Mouse (Mus musculus) liver, adult 2 months (tissue): Measurements from ENCODE around the gene Sf3b4. TPM values are rescaled to one million over a fixed set of nuclear protein-coding genes. Genes with fewer than 3 reads are reported as not detected.

Source experiments
- DNase-seq: peaks from one replicate; pipeline ENCODE4 v3.0.0-alpha.2; 2011; ENCODE audit warnings: low read depth, low spot score; ENCODE audit errors: extremely low read depth
- H3K27ac ChIP-seq: fragments of 200-500 bp; replicated peaks from 2 replicates; pipeline ENCODE4 v1.5.1; 2012; ENCODE audit warnings: low read depth, mild to moderate bottlenecking, control low read depth, inconsistent platforms, low read length; ENCODE audit not compliant: insufficient read depth
- H3K27me3 ChIP-seq: fragments of 200-500 bp; 2 replicates; pipeline ENCODE4 v1.6.1; 2012; ENCODE audit warnings: mild to moderate bottlenecking, moderate library complexity, low read length, inconsistent platforms; ENCODE audit not compliant: control insufficient read depth, insufficient read depth
- H3K36me3 ChIP-seq: fragments of 200-500 bp; 2 replicates; pipeline ENCODE4 v1.6.1; 2012; ENCODE audit warnings: low read length, inconsistent platforms; ENCODE audit not compliant: control insufficient read depth, insufficient read depth
- H3K4me1 ChIP-seq: fragments of 200-500 bp; 2 replicates; pipeline ENCODE4 v1.6.1; 2011; ENCODE audit warnings: low read length; ENCODE audit not compliant: control insufficient read depth, insufficient read depth
- H3K4me3 ChIP-seq: fragments of 200-500 bp; 2 replicates; pipeline ENCODE4 v1.5.1; 2011; ENCODE audit warnings: low read depth, mild to moderate bottlenecking, control low read depth, low read length, moderate library complexity; ENCODE audit not compliant: insufficient read depth
- H3K79me2 ChIP-seq: fragments of 200-500 bp; 2 replicates; pipeline ENCODE4 v1.6.1; 2012; ENCODE audit warnings: inconsistent platforms, mild to moderate bottlenecking, low read length, moderate library complexity; ENCODE audit not compliant: control insufficient read depth, insufficient read depth
- H3K9ac ChIP-seq: fragments of 200-500 bp; 2 replicates; pipeline ENCODE4 v1.6.1; 2012; ENCODE audit warnings: low read depth, mild to moderate bottlenecking, control low read depth, inconsistent platforms, low read length
- CTCF ChIP-seq: fragments of 200-500 bp; IDR thresholded peaks from 2 replicates; pipeline ENCODE4 v1.5.1; 2011; ENCODE audit warnings: low read depth, low read length, control low read depth
- POLR2A ChIP-seq: fragments of 200-500 bp; IDR thresholded peaks from 2 replicates; pipeline ENCODE4 v1.6.1; 2011; ENCODE audit warnings: low read length, control low read depth; ENCODE audit not compliant: insufficient read depth; ENCODE audit errors: extremely low read depth
- WGBS: fragments of 180-500 bp; shearing (Covaris S2); methylation state at CpG from one replicate; pipeline ENCODE4 v1.1.7; 2018; 5-methylcytosine and 5-hydroxymethylcytosine counted together
- polyA plus RNA-seq: library from polyadenylated mRNA; depleted of rRNA; stranded (reverse); fragments of >200 nt; gene quantifications from 2 replicates; pipeline ENCODE4 v1.2.3, GENCODE M21; 2012; rRNA removed
- total RNA-seq: library from RNA; depleted of rRNA; stranded (reverse); fragments of >200 nt; gene quantifications from 2 replicates; pipeline ENCODE4 v1.2.3, GENCODE M21; 2014; rRNA removed

Sf3b4 gene
- total and polyA plus RNA-seq, 2 experiments: 2.7 to 29.7 TPM

DNA sequence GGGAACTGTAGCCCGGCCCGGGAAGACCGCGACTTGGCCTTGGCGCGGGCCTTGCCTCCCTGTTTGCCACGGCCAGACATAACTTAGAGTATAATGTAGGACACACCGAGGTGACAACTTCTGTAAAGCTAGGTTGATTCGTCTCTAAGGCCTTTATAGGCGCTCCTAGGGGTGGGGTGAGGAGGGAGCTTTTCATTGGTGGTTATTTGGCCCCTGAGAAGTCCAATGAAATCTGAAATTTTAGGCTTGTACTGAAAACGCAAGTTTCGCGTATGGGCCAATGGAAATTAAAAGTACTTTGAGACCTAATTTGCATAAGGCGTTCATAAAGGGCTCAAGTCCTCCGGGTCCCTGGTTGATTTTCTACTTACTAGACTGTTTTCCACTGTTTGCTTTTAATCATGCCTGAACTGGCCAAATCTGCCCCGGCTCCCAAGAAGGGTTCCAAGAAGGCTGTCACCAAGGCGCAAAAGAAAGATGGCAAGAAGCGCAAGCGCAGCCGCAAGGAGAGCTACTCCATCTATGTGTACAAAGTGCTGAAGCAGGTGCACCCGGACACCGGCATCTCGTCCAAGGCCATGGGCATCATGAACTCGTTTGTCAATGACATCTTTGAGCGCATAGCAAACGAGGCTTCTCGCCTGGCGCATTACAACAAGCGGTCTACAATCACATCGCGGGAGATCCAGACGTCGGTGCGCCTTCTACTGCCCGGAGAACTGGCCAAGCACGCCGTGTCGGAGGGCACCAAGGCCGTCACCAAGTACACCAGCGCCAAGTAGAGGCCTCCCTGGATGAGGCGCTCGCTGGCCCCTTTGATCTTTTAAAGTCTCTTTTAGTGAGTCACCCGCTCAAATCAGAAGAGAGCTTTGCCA lies 48.9 kb downstream of the Sf3b4 start, which contains the start of the genes Hist2h2ac and Hist2h2be:
Gene Hist2h2ac (minus strand): TSS at position 116 of the 875 bp plus-strand sequence.
Gene Hist2h2be (plus strand): TSS at position 355 of the 875 bp plus-strand sequence.
- Histone ChIP-seq H3K4me1 (peaks cover 9% of the 10 kb centered on the region), H3K9ac (peak within 1 kb of the TSS; percentile 93), H3K36me3 (no peaks in the 10 kb centered on the region), H3K4me3 (peak within 1 kb of the TSS; percentile 85), H3K79me2 (no peaks in the 10 kb centered on the region), H3K27me3 (no peaks in the 10 kb centered on the region), H3K27ac (peak within 1 kb of the TSS; percentile 97)
- TF ChIP-seq CTCF (no peak), POLR2A (peak; percentile 89)
- WGBS: under 1% methylated on average over 43 of the region's 43 CpGs
- DNase-seq: peak; percentile 99

DNA sequence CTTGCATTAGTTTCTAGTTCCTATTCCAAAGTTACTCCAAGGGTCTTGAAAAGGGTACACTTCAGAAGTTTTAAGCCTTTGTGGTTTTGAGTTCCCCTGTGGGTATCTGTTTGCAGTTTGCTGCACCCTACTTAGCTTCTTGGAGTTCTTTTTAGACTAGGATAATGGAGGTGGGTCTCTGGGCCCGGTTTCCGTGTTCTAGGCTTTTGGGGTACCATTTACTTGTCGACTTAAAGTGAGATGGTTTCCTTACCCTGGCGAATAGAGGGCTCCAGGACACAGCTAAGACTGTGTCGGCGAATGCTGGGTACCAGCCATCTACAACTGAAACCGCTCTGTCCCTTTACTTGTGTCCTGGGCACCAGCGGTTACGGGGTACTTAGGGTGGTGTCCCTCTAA lies 49.5 kb downstream of the Sf3b4 start:
- Histone ChIP-seq H3K79me2 (no peaks in the 10 kb centered on the region), H3K4me3 (peak overlapping the region; percentile 53), H3K27me3 (no peaks in the 10 kb centered on the region), H3K9ac (peak overlapping the region; percentile 62), H3K36me3 (no peaks in the 10 kb centered on the region), H3K27ac (peak overlapping the region; percentile 75), H3K4me1 (peaks cover 9% of the 10 kb centered on the region)
- 19% methylated on average over 9 of the region's 9 CpGs for WGBS
- TF ChIP-seq CTCF (no peak), POLR2A (no peak)
- no peak for DNase-seq

DNA sequence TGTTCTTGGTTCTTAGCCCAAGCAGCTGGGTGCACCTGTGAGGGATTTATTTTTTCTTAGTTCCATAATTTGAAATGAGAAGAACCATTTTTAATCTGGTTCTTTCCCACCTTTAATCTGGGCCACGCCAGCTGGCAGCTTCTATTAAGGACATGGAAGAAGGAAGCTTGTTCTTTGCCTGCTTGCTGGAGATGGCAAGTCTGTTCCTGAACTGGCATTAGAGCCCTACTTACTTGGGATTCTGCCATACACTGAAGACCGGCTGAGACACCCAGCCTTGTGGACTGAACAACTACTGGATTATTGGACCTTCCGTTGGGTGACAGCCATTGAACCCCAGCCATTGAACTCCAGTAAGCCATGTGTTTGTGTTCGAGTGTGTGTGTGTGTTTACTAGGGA lies 50.6 kb downstream of the Sf3b4 start:
- no peaks in the 10 kb centered on the region for H3K79me2 ChIP-seq
- H3K9ac ChIP-seq: no peak overlapping the region
- TF ChIP-seq POLR2A: no peak
- no peak for TF ChIP-seq CTCF
- no peak for DNase-seq
- H3K36me3 ChIP-seq: no peaks in the 10 kb centered on the region
- no peak overlapping the region for H3K27ac ChIP-seq
- H3K27me3 ChIP-seq: no peaks in the 10 kb centered on the region
- 42% methylated on average over 4 of the region's 4 CpGs for WGBS
- no peak overlapping the region for H3K4me3 ChIP-seq
- H3K4me1 ChIP-seq: peaks cover 9% of the 10 kb centered on the region

DNA sequence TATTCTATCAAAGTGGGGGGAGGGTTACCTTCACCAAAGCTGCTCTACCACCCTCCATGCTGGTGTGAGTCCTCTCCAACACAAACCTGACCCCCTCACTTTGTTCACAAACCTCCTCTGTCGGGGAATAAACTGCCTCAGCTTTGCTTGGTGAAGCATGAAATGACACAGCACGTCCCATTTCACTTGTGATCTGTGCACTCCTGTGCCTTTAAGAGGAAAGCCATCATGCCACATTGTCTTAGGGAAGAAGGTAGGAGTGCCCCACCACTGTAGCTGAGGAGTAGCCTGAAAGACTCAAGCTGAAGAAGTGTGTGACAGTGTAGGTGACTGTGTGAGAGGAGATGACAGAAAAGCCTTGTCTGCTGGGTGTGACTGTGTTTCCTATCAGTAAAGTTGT lies 53.3 kb downstream of the Sf3b4 start:
- no peaks in the 10 kb centered on the region for H3K36me3 ChIP-seq
- peaks cover 6% of the 10 kb centered on the region; the same call in 1 of the 2 replicates for H3K4me1 ChIP-seq
- TF ChIP-seq CTCF (no peak), POLR2A (no peak)
- H3K4me3 ChIP-seq: no peak overlapping the region
- H3K27me3 ChIP-seq: no peaks in the 10 kb centered on the region
- WGBS: 76% methylated on average over 2 of the region's 2 CpGs
- no peak overlapping the region for H3K9ac ChIP-seq
- no peaks in the 10 kb centered on the region for H3K79me2 ChIP-seq
- DNase-seq: no peak
- no peak overlapping the region for H3K27ac ChIP-seq

Other genes starting within 250 kb of the Sf3b4 start
- 8.5 and 11.7 TPM in 2 replicates for gene Anp32e, start 243.1 kb upstream of the Sf3b4 start, total RNA-seq
- 3.7 and 3.8 TPM in 2 replicates for gene Anp32e, start 243.1 kb upstream of the Sf3b4 start, polyA plus RNA-seq
- gene Plekho1, start 176.3 kb upstream of the Sf3b4 start, total RNA-seq: 5.2 and 6.8 TPM in 2 replicates
- 4.6 and 8.0 TPM in 2 replicates for gene Plekho1, start 176.3 kb upstream of the Sf3b4 start, polyA plus RNA-seq
- gene Vps45, start 113.9 kb upstream of the Sf3b4 start, total RNA-seq: 8.9 and 10.7 TPM in 2 replicates
- 2.1 and 2.4 TPM in 2 replicates for gene Vps45, start 113.9 kb upstream of the Sf3b4 start, polyA plus RNA-seq
- gene Otud7b, start 67.8 kb upstream of the Sf3b4 start, total RNA-seq: 8.9 and 11.9 TPM in 2 replicates
- gene Otud7b, start 67.8 kb upstream of the Sf3b4 start, polyA plus RNA-seq: 5.9 and 6.8 TPM in 2 replicates
- 1.2 and 1.4 TPM in 2 replicates for gene Mtmr11, start 10.3 kb upstream of the Sf3b4 start, total RNA-seq
- gene Mtmr11, start 10.3 kb upstream of the Sf3b4 start, polyA plus RNA-seq: 1.1 and 2.8 TPM in 2 replicates
- under 0.01 and 0.07 TPM in 2 replicates for gene Sv2a, start 8.8 kb downstream of the Sf3b4 start, total RNA-seq
- gene Sv2a, start 8.8 kb downstream of the Sf3b4 start, polyA plus RNA-seq: 0.04 and 0.66 TPM in 2 replicates
- 68.7 and 74.7 TPM in 2 replicates for gene Bola1, start 47.4 kb downstream of the Sf3b4 start, total RNA-seq
- gene Bola1, start 47.4 kb downstream of the Sf3b4 start, polyA plus RNA-seq: 44.0 and 56.0 TPM in 2 replicates
- gene Hist2h2ab, start 47.5 kb downstream of the Sf3b4 start, total RNA-seq: 8.9 TPM in 2 replicates
- gene Hist2h2ab, start 47.5 kb downstream of the Sf3b4 start, polyA plus RNA-seq: 0.81 TPM in 1 of 2 replicates, not detected in the other
- gene Hist2h2ac, start 48.5 kb downstream of the Sf3b4 start, total RNA-seq: 99.7 and 113 TPM in 2 replicates
- gene Hist2h2ac, start 48.5 kb downstream of the Sf3b4 start, polyA plus RNA-seq: 1.6 and 2.9 TPM in 2 replicates
- 2.9 TPM in 2 replicates for gene Hist2h2be, start 48.8 kb downstream of the Sf3b4 start, total RNA-seq
- gene Hist2h2be, start 48.8 kb downstream of the Sf3b4 start, polyA plus RNA-seq: 1.4 and 1.9 TPM in 2 replicates
- 3.5 and 8.3 TPM in 2 replicates for gene Hist2h3c2, start 66.8 kb downstream of the Sf3b4 start, total RNA-seq
- 8.6 and 22.4 TPM in 2 replicates for gene Hist2h3c2, start 66.8 kb downstream of the Sf3b4 start, polyA plus RNA-seq
- 663 and 777 TPM in 2 replicates for gene Hist2h2aa2, start 67.9 kb downstream of the Sf3b4 start, total RNA-seq
- 385 and 570 TPM in 2 replicates for gene Hist2h2aa2, start 67.9 kb downstream of the Sf3b4 start, polyA plus RNA-seq
- 230 and 263 TPM in 2 replicates for gene Hist2h2aa1, start 73.2 kb downstream of the Sf3b4 start, total RNA-seq
- 428 and 563 TPM in 2 replicates for gene Hist2h2aa1, start 73.2 kb downstream of the Sf3b4 start, polyA plus RNA-seq
- gene Hist2h3c1, start 74.4 kb downstream of the Sf3b4 start, total RNA-seq: not detected in 2 replicates
- not detected in 2 replicates for gene Hist2h3c1, start 74.4 kb downstream of the Sf3b4 start, polyA plus RNA-seq
- gene Hist2h4, start 91.0 kb downstream of the Sf3b4 start, total RNA-seq: 6.0 and 6.6 TPM in 2 replicates
- 0.75 and 1.5 TPM in 2 replicates for gene Hist2h4, start 91.0 kb downstream of the Sf3b4 start, polyA plus RNA-seq
- 29.2 and 49.8 TPM in 2 replicates for gene Hist2h3b, start 96.3 kb downstream of the Sf3b4 start, total RNA-seq
- 5.7 and 5.8 TPM in 2 replicates for gene Hist2h3b, start 96.3 kb downstream of the Sf3b4 start, polyA plus RNA-seq
- 30.4 and 30.7 TPM in 2 replicates for gene Hist2h2bb, start 97.4 kb downstream of the Sf3b4 start, total RNA-seq
- not detected in 2 replicates for gene Hist2h2bb, start 97.4 kb downstream of the Sf3b4 start, polyA plus RNA-seq
- 3.2 and 3.7 TPM in 2 replicates for gene Fcgr1, start 121.6 kb downstream of the Sf3b4 start, total RNA-seq
- 0.97 and 2.2 TPM in 2 replicates for gene Fcgr1, start 121.6 kb downstream of the Sf3b4 start, polyA plus RNA-seq